Mouse (Mus musculus): ENCODE results near the gene Gimap4. TPM values are rescaled to one million over a fixed set of nuclear protein-coding genes. Genes with fewer than 3 reads are reported as not detected.

The Gimap4 gene
- polyA plus RNA-seq, 1 experiment from 2014 or later, result 0.73 TPM

- DNase-seq (ENCODE audit: low read depth, low spot score) (no peak), ATAC-seq (no peak)
- no peaks in the 10 kb centered on the region for H3K27me3 ChIP-seq
- ChIA-PET POLR2A (no interaction called here), CTCF (interaction anchor here (0.8 to 2.8 kb wide), 3 partner anchors 9 to 39 kb away, joined by 3 to 10 read pairs (median 5); no protein-coding TSS in a partner anchor)
- in situ Hi-C loops (cut with MboI; ENCODE audit: low pct_unique_long_range_greater_than_20kb), result no loop called here
- TF ChIP-seq CTCF (IDR thresholded peaks at IDR 0.05), result no peak
Observed at GRCm38 (mm10) chr6:48684806-48685205, 457 bp downstream of the Gimap4 start.

GRCm38 (mm10) chr6:48685251-48685650 lies 902 bp downstream of the Gimap4 start:
- no peak for TF ChIP-seq CTCF (IDR thresholded peaks at IDR 0.05)
- H3K27me3 ChIP-seq, result no peaks in the 10 kb centered on the region
- ChIA-PET CTCF (interaction anchor here (0.9 to 2.8 kb wide), 3 partner anchors 9 to 14 kb away, joined by 3 to 10 read pairs (median 5); no protein-coding TSS in a partner anchor), POLR2A (no interaction called here)
- DNase-seq (ENCODE audit: low read depth, low spot score), result no peak
- in situ Hi-C loops (cut with MboI; ENCODE audit: low pct_unique_long_range_greater_than_20kb), result no loop called here
- no peak for ATAC-seq

GRCm38 (mm10) chr6:48685694-48686665 lies 1.6 kb downstream of the Gimap4 start:
- DNase-seq (ENCODE audit: low read depth, low spot score), result no peak
- in situ Hi-C loops (cut with MboI; ENCODE audit: low pct_unique_long_range_greater_than_20kb), result no loop called here
- no peak for TF ChIP-seq CTCF (IDR thresholded peaks at IDR 0.05)
- H3K27me3 ChIP-seq, result no peaks in the 10 kb centered on the region
- no peak for ATAC-seq
- ChIA-PET CTCF (interaction anchor here (0.8 to 2.8 kb wide), 4 partner anchors 8 to 36 kb away, joined by 3 to 10 read pairs (median 5); no protein-coding TSS in a partner anchor), POLR2A (interaction anchor here (0.6 kb wide), 1 partner anchor 130 kb away, joined by 3 read pairs; no protein-coding TSS in a partner anchor)

GRCm38 (mm10) chr6:48687077-48687476 lies 2.7 kb downstream of the Gimap4 start:
- CTCF ChIA-PET, result interaction anchor here (1.6 to 1.9 kb wide), 2 partner anchors 12 to 16 kb away, joined by 3 to 7 read pairs; no protein-coding TSS in a partner anchor
- POLR2A ChIA-PET, result interaction anchor here (0.6 kb wide), 1 partner anchor 132 kb away, joined by 3 read pairs; no protein-coding TSS in a partner anchor
- ATAC-seq (no peak), DNase-seq (ENCODE audit: low read depth, low spot score) (no peak)
- TF ChIP-seq CTCF (IDR thresholded peaks at IDR 0.05), result no peak
- no peaks in the 10 kb centered on the region for H3K27me3 ChIP-seq
- in situ Hi-C loops (cut with MboI; ENCODE audit: low pct_unique_long_range_greater_than_20kb), result no loop called here

- ChIA-PET POLR2A (no interaction called here), CTCF (no interaction called here)
- in situ Hi-C loops (cut with MboI; ENCODE audit: low pct_unique_long_range_greater_than_20kb), result no loop called here
- TF ChIP-seq CTCF (IDR thresholded peaks at IDR 0.05), result no peak
- ATAC-seq (no peak), DNase-seq (ENCODE audit: low read depth, low spot score) (no peak)
- H3K27me3 ChIP-seq, result no peaks in the 10 kb centered on the region
Observed at GRCm38 (mm10) chr6:48689320-48689719, 5.0 kb downstream of the Gimap4 start.

- POLR2A ChIA-PET, result no interaction called here
- DNase-seq (ENCODE audit: low read depth, low spot score), result no peak
- CTCF ChIA-PET, result interaction anchor here (0.7 to 2.7 kb wide), 3 partner anchors 8 to 47 kb away, joined by 3 to 10 read pairs (median 3); partner anchors contain the start of gene Gimap4
- in situ Hi-C loops (cut with MboI; ENCODE audit: low pct_unique_long_range_greater_than_20kb), result no loop called here
- H3K27me3 ChIP-seq, result no peaks in the 10 kb centered on the region
- no peak for TF ChIP-seq CTCF (IDR thresholded peaks at IDR 0.05)
- no peak for ATAC-seq
Observed at GRCm38 (mm10) chr6:48692962-48693361, 8.6 kb downstream of the Gimap4 start.

- POLR2A ChIA-PET, result no interaction called here
- no peak for DNase-seq (ENCODE audit: low read depth, low spot score)
- in situ Hi-C loops (cut with MboI; ENCODE audit: low pct_unique_long_range_greater_than_20kb), result no loop called here
Observed at GRCm38 (mm10) chr6:48696830-48697554, 12.6 kb downstream of the Gimap4 start.

GRCm38 (mm10) chr6:48697555-48697930 lies 13.2 kb downstream of the Gimap4 start:
- DNase-seq (ENCODE audit: low read depth, low spot score), result no peak
- ATAC-seq, result no peak
- CTCF ChIA-PET, result no interaction called here
- no peaks in the 10 kb centered on the region for H3K27me3 ChIP-seq
- no peak for TF ChIP-seq CTCF (IDR thresholded peaks at IDR 0.05)
- POLR2A ChIA-PET, result no interaction called here
- in situ Hi-C loops (cut with MboI; ENCODE audit: low pct_unique_long_range_greater_than_20kb), result no loop called here

More at GRCm38 (mm10) chr6:48696830-48697554, 12.6 kb downstream of the Gimap4 start:
- CTCF ChIA-PET, result no interaction called here
- TF ChIP-seq CTCF (IDR thresholded peaks at IDR 0.05), result no peak
- H3K27me3 ChIP-seq, result no peaks in the 10 kb centered on the region
- no peak for ATAC-seq

- no peak for ATAC-seq
- no peak for TF ChIP-seq CTCF (IDR thresholded peaks at IDR 0.05)
- DNase-seq (ENCODE audit: low read depth, low spot score), result no peak
Observed at GRCm38 (mm10) chr6:48698066-48698856, 13.9 kb downstream of the Gimap4 start.

GRCm38 (mm10) chr6:48698888-48699287 lies 14.5 kb downstream of the Gimap4 start:
- in situ Hi-C loops (cut with MboI; ENCODE audit: low pct_unique_long_range_greater_than_20kb), result no loop called here
- no peaks in the 10 kb centered on the region for H3K27me3 ChIP-seq
- ATAC-seq, result no peak
- ChIA-PET POLR2A (no interaction called here), CTCF (interaction anchor here (1.6 to 1.8 kb wide), 3 partner anchors 12 to 14 kb away, joined by 5 to 7 read pairs (median 5); no protein-coding TSS in a partner anchor)
- no peak for DNase-seq (ENCODE audit: low read depth, low spot score)
- no peak for TF ChIP-seq CTCF (IDR thresholded peaks at IDR 0.05)

More at GRCm38 (mm10) chr6:48698066-48698856, 13.9 kb downstream of the Gimap4 start:
- H3K27me3 ChIP-seq, result no peaks in the 10 kb centered on the region
- CTCF ChIA-PET, result interaction anchor here (1.6 to 1.8 kb wide), 3 partner anchors 11 to 13 kb away, joined by 5 to 7 read pairs (median 5); no protein-coding TSS in a partner anchor
- in situ Hi-C loops (cut with MboI; ENCODE audit: low pct_unique_long_range_greater_than_20kb), result no loop called here
- POLR2A ChIA-PET, result no interaction called here
